Mouse (Mus musculus) megakaryocyte progenitor cell, adult 5-6 weeks (primary cell): ENCODE results near the gene AC161166.1. TPM values are rescaled to one million over a fixed set of nuclear protein-coding genes. Genes with fewer than 3 reads are reported as not detected.
"Not testable (repeated sequence)": the region's sequence is repeated elsewhere in the genome, so short reads cannot be mapped to it uniquely, and the experiment has no call there.

Experiments
- ATAC-seq: replicated peaks from 2 replicates; pipeline ENCODE4 v1.8.0; 2016; ENCODE audit warnings: mild to moderate bottlenecking, moderate TSS enrichment, inconsistent platforms; ENCODE audit not compliant: poor library complexity
- total RNA-seq, 2 experiments: library from RNA; stranded (forward) in 1 of 2; stranded (reverse) in 1 of 2; fragments of 157-497, 149-512 nt in 1 of 2; fragments of 200-1000 nt in 1 of 2; gene quantifications; 2 replicates each; pipeline versions ENCODE4 v1.2.3 to v1.2.4; 2015 to 2017

The AC161166.1 gene
- total RNA-seq, 2 experiments from 2014 or later, result not detected

- peak; percentile 40 for ATAC-seq
Measured at GRCm38 (mm10) chr7:24528861-24529260, 16.6 kb upstream of the AC161166.1 start.

DNA sequence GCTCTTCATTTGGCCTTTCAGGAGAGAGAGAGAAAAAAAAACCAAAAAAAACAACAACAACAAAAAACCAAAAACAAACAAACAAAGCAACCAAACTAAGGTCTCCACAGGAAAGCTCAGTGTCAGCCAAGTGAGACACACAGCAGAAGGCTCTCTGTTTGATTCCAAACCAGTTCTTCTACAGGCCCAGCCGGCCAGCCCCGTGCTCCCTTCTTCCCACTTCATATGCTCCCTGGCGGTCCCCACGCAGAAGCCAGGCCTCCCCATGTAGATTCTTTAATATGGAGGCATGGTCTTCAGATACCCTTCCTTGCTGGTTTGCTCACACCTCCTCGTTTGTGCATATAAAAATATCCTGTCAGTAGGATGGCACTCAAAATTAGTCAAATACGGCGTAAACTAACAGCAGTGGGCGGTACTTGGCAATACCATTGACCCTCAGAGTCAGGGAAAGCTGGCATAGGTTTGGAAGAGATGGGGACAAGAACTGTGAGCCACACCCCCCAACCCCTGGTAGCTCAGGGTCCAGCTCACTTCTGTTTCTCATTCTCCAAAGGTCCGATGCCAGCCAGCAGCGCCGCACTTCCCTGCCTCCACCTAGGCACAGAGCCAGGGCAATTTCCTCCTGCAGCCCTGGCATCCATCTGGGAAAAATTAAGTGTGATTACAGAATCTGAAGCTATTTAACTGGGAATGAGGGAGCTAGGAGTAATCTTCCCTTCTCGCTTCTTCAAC lies 13.6 kb upstream of the AC161166.1 start:
- no peak for ATAC-seq

DNA sequence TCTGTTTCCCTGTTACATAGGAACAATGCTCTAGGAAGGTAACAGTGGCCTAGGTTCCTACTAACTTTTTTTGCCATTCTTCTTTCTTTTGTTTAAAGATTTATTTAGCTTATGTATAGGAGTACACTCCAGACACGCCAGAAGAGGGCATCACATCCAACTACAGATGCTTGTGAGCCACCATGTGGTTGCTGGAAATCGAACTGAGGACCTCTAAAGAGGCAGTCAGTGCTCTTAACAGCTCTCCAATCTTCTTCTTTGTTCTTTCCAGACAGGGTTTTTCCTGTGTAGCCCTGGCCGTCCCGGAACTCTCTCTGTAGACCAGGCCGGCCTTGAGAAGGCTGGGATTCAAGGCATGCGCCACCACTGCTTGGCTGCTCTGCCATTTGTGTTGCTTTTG lies 12.7 kb upstream of the AC161166.1 start:
- ATAC-seq, result no peak

DNA sequence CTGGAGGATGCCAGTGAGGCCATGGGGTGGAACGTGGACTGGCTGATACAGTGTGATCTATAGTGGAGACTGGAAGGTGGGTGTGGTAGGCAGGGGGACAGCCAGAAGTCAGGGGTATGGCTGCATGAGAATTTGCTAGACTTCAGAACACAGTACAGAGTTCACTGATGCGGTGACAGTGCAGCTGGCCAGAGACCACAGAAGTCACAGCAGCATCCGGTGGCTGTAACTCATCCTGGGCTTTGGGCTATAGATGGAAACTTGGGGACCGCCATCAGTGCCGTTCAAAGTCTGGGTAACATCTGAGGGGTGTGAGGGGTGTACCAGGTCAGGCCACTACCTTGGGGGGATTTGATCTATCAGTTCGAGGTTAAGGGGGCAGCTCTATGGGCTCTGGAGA lies 11.5 kb upstream of the AC161166.1 start:
- ATAC-seq, result no peak

DNA sequence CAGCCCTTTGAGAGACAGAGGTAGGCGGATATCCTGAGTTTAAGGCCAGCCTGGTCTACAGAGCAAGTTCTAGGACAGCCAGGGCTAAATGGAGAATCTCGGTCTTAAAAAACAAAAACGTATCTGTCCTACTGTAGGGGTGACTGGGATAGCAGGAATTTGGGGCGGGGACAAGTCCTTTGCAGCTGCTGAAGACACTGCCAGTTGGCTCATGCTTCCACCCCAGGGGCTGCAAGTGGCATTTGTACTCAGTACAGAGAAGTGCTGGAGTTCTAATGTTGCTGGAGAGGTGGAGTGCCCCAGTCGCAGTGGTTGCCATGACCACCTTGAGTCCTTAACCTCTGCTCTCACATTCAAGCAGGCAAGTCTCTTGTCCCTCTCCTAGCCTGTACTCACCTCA lies 10.6 kb upstream of the AC161166.1 start:
- no peak for ATAC-seq

- ATAC-seq, result not testable (repeated sequence)
Measured at GRCm38 (mm10) chr7:24520054-24520453, 7.8 kb upstream of the AC161166.1 start.

- ATAC-seq, result no peak
Measured at GRCm38 (mm10) chr7:24519130-24519529, 6.9 kb upstream of the AC161166.1 start.

GRCm38 (mm10) chr7:24517654-24518053 lies 5.4 kb upstream of the AC161166.1 start:
- no peak for ATAC-seq

- no peak for ATAC-seq
Measured at GRCm38 (mm10) chr7:24517077-24517476, 4.8 kb upstream of the AC161166.1 start.

DNA sequence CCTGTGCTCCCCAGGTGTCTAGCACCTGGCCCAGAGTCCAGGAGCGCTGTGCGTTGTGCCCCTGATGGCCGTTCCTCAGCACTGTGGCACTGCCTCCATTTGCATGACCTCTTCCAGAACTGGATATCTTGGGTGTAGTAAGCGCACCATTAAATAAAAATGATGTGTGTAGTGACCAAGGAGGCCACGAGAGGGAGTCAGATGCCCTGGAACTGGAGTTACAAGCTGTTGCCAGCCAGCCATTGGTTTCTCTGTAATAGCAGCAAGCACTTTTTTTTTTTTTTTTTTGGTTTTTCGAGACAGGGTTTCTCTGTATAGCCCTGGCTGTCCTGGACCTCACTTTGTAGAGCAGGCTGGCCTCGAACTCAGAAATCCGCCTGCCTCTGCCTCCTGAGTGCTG lies 4.1 kb upstream of the AC161166.1 start:
- ATAC-seq, result peak; percentile 70

DNA sequence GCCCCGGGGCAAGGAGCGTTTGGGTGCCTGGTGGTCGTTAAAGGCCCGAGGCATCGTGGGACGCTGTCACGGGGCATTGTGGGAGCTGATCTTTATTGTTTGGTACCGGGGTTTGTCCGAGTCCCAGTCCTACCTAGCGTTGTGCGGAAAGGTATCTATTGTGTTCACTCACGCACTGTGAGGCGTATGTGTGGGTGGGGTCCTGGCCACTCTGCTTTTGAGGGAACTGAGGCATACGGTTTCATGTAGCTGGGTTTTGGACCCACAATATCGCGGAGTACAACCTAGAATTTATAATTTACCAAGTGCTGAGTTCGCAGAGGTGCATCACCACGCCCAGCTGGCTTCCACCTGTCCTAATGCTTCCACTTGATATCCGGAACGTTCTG lies 4.5 kb downstream of the AC161166.1 start:
- peak; percentile 9; the same call in 1 of the 2 replicates for ATAC-seq

DNA sequence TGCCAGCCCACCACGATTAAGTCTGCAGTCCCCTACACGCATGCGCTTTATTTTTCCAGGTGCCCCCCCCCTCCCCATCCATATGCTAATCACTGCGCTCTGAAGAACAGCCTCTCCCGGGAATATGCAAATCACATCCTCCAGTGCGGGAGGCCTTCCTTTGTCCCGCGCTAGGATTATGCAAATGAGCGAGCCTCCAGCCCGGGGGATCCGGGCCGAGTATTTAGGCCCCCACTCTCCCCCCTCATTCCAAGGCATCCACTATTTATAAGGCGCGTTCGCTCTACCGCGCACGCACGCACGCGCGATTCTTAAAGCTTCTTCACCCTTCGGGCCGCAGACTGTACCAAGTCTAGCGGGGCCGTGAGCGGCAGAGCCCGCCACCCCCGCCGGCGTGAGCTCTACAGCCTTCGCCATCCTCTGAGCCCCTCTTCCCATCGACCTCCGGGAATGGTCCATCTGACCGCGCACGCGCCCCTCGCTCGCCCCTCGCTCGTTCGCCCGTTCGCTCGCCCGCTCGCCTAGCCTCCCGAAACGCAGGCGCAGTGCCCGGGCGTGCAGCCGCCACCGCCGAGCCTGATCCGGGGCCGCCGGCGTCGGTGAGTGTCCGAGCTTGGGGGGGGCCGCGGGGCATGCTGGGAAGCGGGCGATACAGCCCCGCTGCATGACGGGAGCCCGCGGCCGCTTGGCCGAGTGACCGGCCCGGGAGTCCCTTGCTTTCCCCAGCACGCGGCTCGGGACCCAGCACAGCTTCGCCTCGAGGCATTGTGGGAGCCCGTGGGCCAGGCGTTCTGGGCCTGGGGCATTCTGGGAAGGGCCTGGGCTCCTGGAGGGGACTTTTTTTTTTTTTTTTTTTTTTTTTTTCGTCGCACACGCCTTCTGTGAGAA lies 5.2 kb downstream of the AC161166.1 start, which contains the start of gene Zfp428:
Gene Zfp428 (plus strand): TSS at position 169 of the 888 bp plus-strand sequence.
- peak; percentile 62 for ATAC-seq

DNA sequence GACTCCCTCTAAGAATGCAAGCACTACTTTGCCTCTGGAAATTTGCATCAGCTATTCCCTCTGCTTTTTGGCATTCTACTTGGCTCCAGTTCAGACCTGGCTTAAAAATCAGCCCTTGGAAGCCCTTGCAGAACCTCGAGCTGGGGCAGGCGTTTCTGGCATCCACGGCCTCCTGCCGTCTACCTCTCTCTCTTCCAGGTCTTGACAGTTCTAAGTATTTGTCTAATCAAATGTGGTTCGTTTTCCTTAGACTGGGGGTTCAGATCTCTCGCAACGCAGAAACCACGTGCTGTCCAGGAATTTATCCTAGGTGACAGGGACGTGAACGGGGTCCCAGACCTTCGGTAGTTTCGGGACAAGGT lies 5.8 kb downstream of the AC161166.1 start:
- no peak for ATAC-seq

DNA sequence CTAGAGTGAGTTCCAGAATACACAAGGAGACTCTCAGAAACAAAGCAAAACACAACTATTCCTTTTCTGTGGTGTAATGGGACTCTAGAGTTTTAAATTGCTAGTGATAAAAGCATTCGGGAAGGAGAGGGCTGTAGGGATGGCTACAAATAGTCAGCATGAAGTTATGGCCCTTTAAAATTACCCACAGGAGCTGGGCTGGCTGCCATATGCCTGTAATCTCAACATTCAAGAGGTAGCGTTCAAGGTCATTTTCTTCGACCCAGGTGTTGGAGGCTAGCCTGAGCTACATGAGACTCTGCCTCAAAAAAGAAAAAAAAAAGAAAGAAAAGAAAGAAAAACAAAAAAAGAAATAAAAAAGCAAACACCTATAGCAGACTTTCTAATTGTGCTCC lies 6.2 kb downstream of the AC161166.1 start:
- ATAC-seq, result no peak

DNA sequence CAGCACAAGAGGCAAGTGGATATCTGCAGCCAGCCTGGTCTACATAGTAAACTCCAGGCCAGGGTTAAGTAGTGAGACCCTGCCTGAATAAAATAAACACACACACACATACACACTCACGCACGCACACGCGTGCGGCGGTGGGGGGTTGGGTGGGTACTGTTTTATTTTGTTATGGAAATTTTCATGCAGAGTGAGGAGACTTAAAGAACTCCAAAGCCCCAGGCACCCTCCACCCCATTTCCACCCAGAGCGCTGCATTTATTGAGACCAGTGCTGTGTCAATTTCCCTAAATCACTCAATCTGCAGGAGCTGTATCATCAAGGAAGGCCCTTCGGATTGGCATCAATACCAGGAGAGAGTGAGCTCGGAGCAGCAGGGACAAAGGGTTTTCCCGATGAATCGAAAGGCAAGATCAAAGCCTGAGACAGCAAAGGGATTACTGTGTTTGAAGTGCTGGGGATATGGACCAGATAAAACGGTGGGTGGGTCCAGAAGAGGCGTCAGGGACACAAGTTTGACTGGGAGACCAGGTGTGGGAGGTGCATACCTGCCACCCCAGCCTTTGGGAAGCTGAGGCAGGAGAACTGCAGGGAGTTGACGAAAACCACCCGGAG lies 6.7 kb downstream of the AC161166.1 start:
- no peak for ATAC-seq

- ATAC-seq, result no peak
Measured at GRCm38 (mm10) chr7:24504868-24505267, 7.4 kb downstream of the AC161166.1 start.

DNA sequence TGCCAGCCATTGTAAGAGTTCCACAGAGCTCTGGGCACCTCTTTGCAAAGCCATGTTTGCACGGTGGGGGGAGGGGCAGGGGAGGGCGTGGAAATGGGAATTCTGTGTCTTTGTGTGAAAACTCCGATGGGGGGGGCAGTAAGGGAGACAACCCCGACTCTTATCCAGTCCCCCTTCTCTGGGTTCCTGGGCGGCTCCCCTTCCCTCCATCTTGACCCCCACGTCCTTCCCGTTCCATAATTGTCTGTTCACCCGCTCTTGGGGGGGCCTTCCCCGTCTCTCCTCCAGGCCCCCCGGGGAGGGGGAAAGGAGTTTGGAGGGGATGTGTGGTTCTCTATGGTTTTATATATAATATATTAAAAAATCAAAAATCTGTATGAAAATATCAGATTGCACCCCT lies 8.3 kb downstream of the AC161166.1 start:
- ATAC-seq, result no peak

DNA sequence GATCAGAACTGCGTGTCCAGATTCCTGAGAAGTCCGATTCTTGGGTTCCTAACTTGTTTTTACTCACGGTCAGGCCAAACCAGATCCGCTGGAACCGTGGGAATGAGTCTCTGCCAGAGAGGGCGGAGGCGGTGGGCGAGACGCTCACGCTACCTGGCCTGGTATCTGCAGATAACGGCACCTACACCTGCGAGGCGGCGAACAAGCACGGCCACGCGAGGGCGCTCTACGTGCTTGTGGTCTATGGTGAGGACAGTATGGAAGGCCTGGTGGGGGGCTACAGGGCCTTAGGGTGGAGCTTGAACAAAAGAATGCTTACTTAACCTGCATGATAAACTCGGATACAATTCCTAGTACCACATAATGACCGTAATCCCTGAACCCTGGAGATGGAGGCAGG lies 10.8 kb downstream of the AC161166.1 start:
- 0 out of 2 replicates have a peak, but pooled peaks have one; percentile 30 for ATAC-seq

- ATAC-seq, result peak; percentile 52; the same call in 1 of the 2 replicates
Measured at GRCm38 (mm10) chr7:24500929-24501328, 11.3 kb downstream of the AC161166.1 start.

DNA sequence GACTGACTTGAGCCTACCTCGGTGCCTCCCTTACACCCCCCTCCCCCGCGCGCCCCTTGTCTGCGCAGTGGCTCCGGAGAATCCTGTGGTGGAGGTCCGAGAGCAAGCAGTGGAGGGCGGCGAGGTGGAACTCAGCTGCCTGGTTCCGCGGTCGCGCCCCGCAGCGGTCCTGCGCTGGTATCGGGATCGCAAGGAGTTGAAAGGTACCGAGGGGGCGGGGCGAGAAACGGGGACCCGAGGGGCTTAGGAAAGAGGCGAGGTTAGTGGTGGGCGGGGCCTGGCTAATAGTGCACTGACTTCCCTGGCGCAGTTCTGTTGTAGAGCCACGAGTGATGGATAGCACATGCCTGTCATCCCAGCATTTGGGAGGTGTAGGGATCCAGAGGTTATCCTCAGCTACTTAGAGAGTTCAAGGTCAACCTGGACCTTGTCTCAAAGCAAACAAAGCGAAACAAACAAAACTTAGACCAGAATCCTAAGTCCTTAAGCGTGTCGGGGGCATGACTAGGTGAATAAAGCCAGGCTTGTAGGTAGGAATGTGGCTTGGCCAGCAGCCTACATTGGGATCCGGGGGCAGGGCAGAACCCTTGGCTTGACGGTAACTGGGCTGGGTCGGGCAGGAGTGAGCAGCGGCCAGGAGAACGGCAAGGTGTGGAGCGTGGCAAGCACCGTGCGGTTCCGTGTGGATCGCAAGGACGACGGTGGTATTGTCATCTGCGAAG lies 12.2 kb downstream of the AC161166.1 start:
- ATAC-seq, result 0 out of 2 replicates have a peak, but pooled peaks have one; percentile 24

DNA sequence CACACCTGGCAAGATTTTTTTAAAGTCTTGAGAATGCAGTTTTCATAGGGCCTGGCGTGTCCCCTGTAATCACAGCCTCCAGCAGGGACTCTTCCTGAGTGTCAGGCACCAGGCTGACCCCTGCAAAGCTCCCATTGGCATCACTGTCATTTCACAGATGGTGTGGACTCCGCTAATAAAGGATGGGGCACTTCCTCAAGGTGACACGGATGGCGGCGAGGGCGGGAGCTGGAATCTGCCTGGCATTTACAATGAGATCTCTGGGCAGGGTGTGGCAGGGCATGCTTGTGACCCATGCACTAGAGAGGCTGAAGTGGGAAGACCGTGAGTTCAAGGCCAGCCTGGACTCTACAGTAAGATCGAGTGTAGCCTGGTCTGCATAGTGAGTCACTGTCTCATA lies 24.0 kb downstream of the AC161166.1 start:
- ATAC-seq, result no peak
